Mouse (Mus musculus): Measurements from ENCODE around the gene Tirap. TPM values are rescaled to one million over a fixed set of nuclear protein-coding genes. Genes with fewer than 3 reads are reported as not detected.

The Tirap gene
- polyA plus RNA-seq (2015; fragmentation: Nextera tagmentation; extraction: Ambion mirVana): 4.3 and 4.6 TPM in 2 replicates

GRCm38 (mm10) chr9:35199772-35200471 is at the start of gene Tirap, which contains the start of gene Srpr:
Gene Tirap (minus strand): TSS chr9:35200291.
Gene Srpr (plus strand): TSS chr9:35200175.
- Histone ChIP-seq H3K4me1 (ENCODE audit: control insufficient read depth, insufficient read depth, low read length) (peaks cover 8% of the 10 kb centered on the region), H3K27me3 (ENCODE audit: control insufficient read depth, insufficient read depth, low read depth, low read length) (no peaks in the 10 kb centered on the region), H3K9ac (ENCODE audit: low read depth, low read length) (peak within 1 kb of the TSS; percentile 76), H3K9me3 (replicated peaks; ENCODE audit: control insufficient read depth, low read length, poor library complexity, severe bottlenecking) (no peaks in the 10 kb centered on the region), H3K36me3 (ENCODE audit: control insufficient read depth, insufficient read depth, low read length) (peaks cover 6% of the 10 kb centered on the region; the same call in 1 of the 2 replicates), H3K4me3 (ENCODE audit: low read depth, low read length) (peak within 1 kb of the TSS; percentile 58), H3K4me2 (ENCODE audit: low read length) (peak within 1 kb of the TSS; percentile 87), H3K27ac (ENCODE audit: low read length) (peak within 1 kb of the TSS; percentile 56; the same call in 1 of the 2 replicates)
- ATAC-seq: peak; percentile 89
- 0% methylated on average over 24 of the region's 44 CpGs for WGBS

- Histone ChIP-seq H3K4me1 (ENCODE audit: control insufficient read depth, insufficient read depth, low read length) (no peaks in the 10 kb centered on the region), H3K4me3 (ENCODE audit: low read depth, low read length) (no peak overlapping the region), H3K4me2 (ENCODE audit: low read length) (no peak overlapping the region), H3K27me3 (ENCODE audit: control insufficient read depth, insufficient read depth, low read depth, low read length) (no peaks in the 10 kb centered on the region), H3K9me3 (replicated peaks; ENCODE audit: control insufficient read depth, low read length, poor library complexity, severe bottlenecking) (no peaks in the 10 kb centered on the region), H3K36me3 (ENCODE audit: control insufficient read depth, insufficient read depth, low read length) (no peaks in the 10 kb centered on the region), H3K27ac (ENCODE audit: low read length) (no peak overlapping the region), H3K9ac (ENCODE audit: low read depth, low read length) (no peak overlapping the region)
- ATAC-seq: no peak
These were observed 49.4 kb upstream of the Tirap start for GRCm38 (mm10) chr9:35249476-35249875.

GRCm38 (mm10) chr9:35247405-35247804 is 47.3 kb upstream of the Tirap start:
- Histone ChIP-seq H3K9me3 (replicated peaks; ENCODE audit: control insufficient read depth, low read length, poor library complexity, severe bottlenecking) (no peaks in the 10 kb centered on the region), H3K27ac (ENCODE audit: low read length) (no peak overlapping the region), H3K4me1 (ENCODE audit: control insufficient read depth, insufficient read depth, low read length) (no peaks in the 10 kb centered on the region), H3K36me3 (ENCODE audit: control insufficient read depth, insufficient read depth, low read length) (no peaks in the 10 kb centered on the region; the same call in 1 of the 2 replicates), H3K27me3 (ENCODE audit: control insufficient read depth, insufficient read depth, low read depth, low read length) (no peaks in the 10 kb centered on the region), H3K4me2 (ENCODE audit: low read length) (no peak overlapping the region), H3K4me3 (ENCODE audit: low read depth, low read length) (no peak overlapping the region), H3K9ac (ENCODE audit: low read depth, low read length) (no peak overlapping the region)
- 94% methylated on average over 2 of the region's 2 CpGs for WGBS
- ATAC-seq: no peak

GRCm38 (mm10) chr9:35239734-35240133 is 39.6 kb upstream of the Tirap start:
- Histone ChIP-seq H3K36me3 (ENCODE audit: control insufficient read depth, insufficient read depth, low read length) (no peaks in the 10 kb centered on the region; the same call in 1 of the 2 replicates), H3K9ac (ENCODE audit: low read depth, low read length) (no peak overlapping the region), H3K4me3 (ENCODE audit: low read depth, low read length) (no peak overlapping the region), H3K4me2 (ENCODE audit: low read length) (no peak overlapping the region), H3K4me1 (ENCODE audit: control insufficient read depth, insufficient read depth, low read length) (no peaks in the 10 kb centered on the region), H3K27me3 (ENCODE audit: control insufficient read depth, insufficient read depth, low read depth, low read length) (no peaks in the 10 kb centered on the region), H3K27ac (ENCODE audit: low read length) (no peak overlapping the region), H3K9me3 (replicated peaks; ENCODE audit: control insufficient read depth, low read length, poor library complexity, severe bottlenecking) (no peaks in the 10 kb centered on the region)
- ATAC-seq: no peak
- 83% methylated on average over 1 of the region's 1 CpGs for WGBS

- H3K36me3 ChIP-seq (ENCODE audit: control insufficient read depth, insufficient read depth, low read length): peaks cover under 1% of the 10 kb centered on the region; the same call in 1 of the 2 replicates
- no peak overlapping the region for H3K9ac ChIP-seq (ENCODE audit: low read depth, low read length)
- no peaks in the 10 kb centered on the region for H3K4me1 ChIP-seq (ENCODE audit: control insufficient read depth, insufficient read depth, low read length)
- WGBS: 86% methylated on average over 6 of the region's 6 CpGs
- no peak overlapping the region for H3K4me2 ChIP-seq (ENCODE audit: low read length)
- no peak for ATAC-seq
- no peaks in the 10 kb centered on the region for H3K9me3 ChIP-seq (replicated peaks; ENCODE audit: control insufficient read depth, low read length, poor library complexity, severe bottlenecking)
- no peaks in the 10 kb centered on the region for H3K27me3 ChIP-seq (ENCODE audit: control insufficient read depth, insufficient read depth, low read depth, low read length)
- no peak overlapping the region for H3K27ac ChIP-seq (ENCODE audit: low read length)
- no peak overlapping the region for H3K4me3 ChIP-seq (ENCODE audit: low read depth, low read length)
These were observed 39.0 kb upstream of the Tirap start for GRCm38 (mm10) chr9:35238915-35239571.

GRCm38 (mm10) chr9:35238371-35238770 is 38.3 kb upstream of the Tirap start:
- WGBS: 95% methylated on average over 1 of the region's 1 CpGs
- H3K9ac ChIP-seq (ENCODE audit: low read depth, low read length): no peak overlapping the region

GRCm38 (mm10) chr9:35235996-35236395 is 35.9 kb upstream of the Tirap start:
- Histone ChIP-seq H3K9me3 (replicated peaks; ENCODE audit: control insufficient read depth, low read length, poor library complexity, severe bottlenecking) (no peaks in the 10 kb centered on the region), H3K4me2 (ENCODE audit: low read length) (no peak overlapping the region), H3K4me3 (ENCODE audit: low read depth, low read length) (no peak overlapping the region), H3K9ac (ENCODE audit: low read depth, low read length) (no peak overlapping the region), H3K4me1 (ENCODE audit: control insufficient read depth, insufficient read depth, low read length) (no peaks in the 10 kb centered on the region), H3K27ac (ENCODE audit: low read length) (no peak overlapping the region), H3K27me3 (ENCODE audit: control insufficient read depth, insufficient read depth, low read depth, low read length) (no peaks in the 10 kb centered on the region), H3K36me3 (ENCODE audit: control insufficient read depth, insufficient read depth, low read length) (peaks cover 13% of the 10 kb centered on the region)
- WGBS: 49% methylated on average over 3 of the region's 3 CpGs
- ATAC-seq: no peak

More at GRCm38 (mm10) chr9:35238371-35238770, 38.3 kb upstream of the Tirap start:
- ATAC-seq: no peak
- Histone ChIP-seq H3K4me1 (ENCODE audit: control insufficient read depth, insufficient read depth, low read length) (no peaks in the 10 kb centered on the region), H3K27ac (ENCODE audit: low read length) (no peak overlapping the region), H3K4me3 (ENCODE audit: low read depth, low read length) (no peak overlapping the region), H3K9me3 (replicated peaks; ENCODE audit: control insufficient read depth, low read length, poor library complexity, severe bottlenecking) (no peaks in the 10 kb centered on the region), H3K27me3 (ENCODE audit: control insufficient read depth, insufficient read depth, low read depth, low read length) (no peaks in the 10 kb centered on the region), H3K36me3 (ENCODE audit: control insufficient read depth, insufficient read depth, low read length) (peaks cover 4% of the 10 kb centered on the region; the same call in 1 of the 2 replicates), H3K4me2 (ENCODE audit: low read length) (no peak overlapping the region)

GRCm38 (mm10) chr9:35228671-35229070 is 28.6 kb upstream of the Tirap start:
- no peak overlapping the region for H3K4me3 ChIP-seq (ENCODE audit: low read depth, low read length)
- WGBS: 94% methylated on average over 3 of the region's 3 CpGs
- H3K27ac ChIP-seq (ENCODE audit: low read length): no peak overlapping the region
- no peak overlapping the region for H3K4me2 ChIP-seq (ENCODE audit: low read length)
- no peaks in the 10 kb centered on the region for H3K27me3 ChIP-seq (ENCODE audit: control insufficient read depth, insufficient read depth, low read depth, low read length)
- ATAC-seq: no peak
- H3K9me3 ChIP-seq (replicated peaks; ENCODE audit: control insufficient read depth, low read length, poor library complexity, severe bottlenecking): no peaks in the 10 kb centered on the region
- peaks cover 16% of the 10 kb centered on the region for H3K36me3 ChIP-seq (ENCODE audit: control insufficient read depth, insufficient read depth, low read length)
- H3K4me1 ChIP-seq (ENCODE audit: control insufficient read depth, insufficient read depth, low read length): no peaks in the 10 kb centered on the region
- H3K9ac ChIP-seq (ENCODE audit: low read depth, low read length): no peak overlapping the region

GRCm38 (mm10) chr9:35223466-35223865 is 23.4 kb upstream of the Tirap start:
- peaks cover 18% of the 10 kb centered on the region for H3K36me3 ChIP-seq (ENCODE audit: control insufficient read depth, insufficient read depth, low read length)
- H3K27ac ChIP-seq (ENCODE audit: low read length): no peak overlapping the region
- no peak for ATAC-seq
- H3K9me3 ChIP-seq (replicated peaks; ENCODE audit: control insufficient read depth, low read length, poor library complexity, severe bottlenecking): no peaks in the 10 kb centered on the region
- no peak overlapping the region for H3K4me2 ChIP-seq (ENCODE audit: low read length)
- H3K4me3 ChIP-seq (ENCODE audit: low read depth, low read length): no peak overlapping the region
- H3K9ac ChIP-seq (ENCODE audit: low read depth, low read length): no peak overlapping the region
- H3K4me1 ChIP-seq (ENCODE audit: control insufficient read depth, insufficient read depth, low read length): no peaks in the 10 kb centered on the region
- 93% methylated on average over 3 of the region's 3 CpGs for WGBS
- H3K27me3 ChIP-seq (ENCODE audit: control insufficient read depth, insufficient read depth, low read depth, low read length): no peaks in the 10 kb centered on the region

Measured in midbrain, embryonic 16.5 days (tissue).